Mouse (Mus musculus) thymus, postnatal 0 days (tissue): ENCODE measurements around the gene Bdh2. TPM values are rescaled to one million over a fixed set of nuclear protein-coding genes. Genes with fewer than 3 reads are reported as not detected.

Experiments
- polyA plus RNA-seq: library from polyadenylated mRNA; unstranded; fragments of >200 nt; fragmentation: Nextera tagmentation; extraction: Ambion mirVana; gene quantifications from 2 replicates; pipeline ENCODE4 v1.2.1, GENCODE M21; 2015

Bdh2 gene
- polyA plus RNA-seq, 1 experiment from 2014 or later: 1.7 TPM

Other genes with a start within 250 kb of the Bdh2 start
- 26.8 and 28.7 TPM in 2 replicates for gene Cenpe, start 68.7 kb upstream of the Bdh2 start, polyA plus RNA-seq
- 0.57 and 0.75 TPM in 2 replicates for gene Slc9b2, start 26.5 kb downstream of the Bdh2 start, polyA plus RNA-seq
- gene Slc9b1, start 66.8 kb downstream of the Bdh2 start, polyA plus RNA-seq: 0.28 and 0.36 TPM in 2 replicates
- gene Cisd2, start 142.7 kb downstream of the Bdh2 start, polyA plus RNA-seq: 53.5 and 64.7 TPM in 2 replicates
- 616 and 646 TPM in 2 replicates for gene Ube2d3, start 156.9 kb downstream of the Bdh2 start, polyA plus RNA-seq
- gene Manba, start 204.4 kb downstream of the Bdh2 start, polyA plus RNA-seq: 8.4 and 9.3 TPM in 2 replicates